Mouse (Mus musculus) layer of hippocampus, adult 9-11 months (tissue): ENCODE results near the gene Akap13.
"Not testable (repeated sequence)": the region's sequence is repeated elsewhere in the genome, so short reads cannot be mapped to it uniquely, and the experiment has no call there.

ENCODE experiments used
- DNase-seq: peaks from one replicate; pipeline ENCODE4 v3.0.0; 2022

Akap13 gene

DNA sequence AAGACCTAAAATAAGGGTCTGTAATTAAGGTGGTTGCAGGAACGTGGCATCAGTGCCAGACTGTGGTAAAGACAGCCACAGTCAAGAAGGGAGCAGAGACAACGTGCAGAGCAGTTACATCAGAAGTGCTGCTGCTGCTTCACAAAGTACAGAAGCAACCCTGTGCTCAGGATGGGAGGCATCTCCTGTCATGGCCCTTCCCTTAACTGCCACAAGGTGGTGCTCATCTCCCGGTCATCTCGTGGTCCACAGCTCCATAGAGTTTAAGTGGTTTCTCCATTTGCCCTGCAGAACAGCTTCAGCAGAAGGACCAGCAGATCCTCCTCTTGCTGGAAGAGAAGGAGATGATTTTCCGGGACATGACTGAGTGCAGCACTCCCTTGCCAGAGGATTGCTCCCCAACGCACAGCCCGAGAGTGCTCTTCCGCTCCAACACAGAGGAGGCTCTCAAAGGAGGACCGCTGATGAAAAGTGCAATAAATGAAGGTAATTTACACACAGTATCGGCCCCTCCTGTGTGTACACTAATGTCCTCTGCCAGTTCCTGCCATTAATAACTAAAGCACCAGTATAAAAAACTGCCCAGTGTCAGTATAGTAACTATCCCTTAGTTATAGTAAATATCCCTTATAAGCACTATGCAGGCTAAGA, 283.9 kb downstream of the Akap13 start:
- DNase-seq: peak; percentile 62

DNA sequence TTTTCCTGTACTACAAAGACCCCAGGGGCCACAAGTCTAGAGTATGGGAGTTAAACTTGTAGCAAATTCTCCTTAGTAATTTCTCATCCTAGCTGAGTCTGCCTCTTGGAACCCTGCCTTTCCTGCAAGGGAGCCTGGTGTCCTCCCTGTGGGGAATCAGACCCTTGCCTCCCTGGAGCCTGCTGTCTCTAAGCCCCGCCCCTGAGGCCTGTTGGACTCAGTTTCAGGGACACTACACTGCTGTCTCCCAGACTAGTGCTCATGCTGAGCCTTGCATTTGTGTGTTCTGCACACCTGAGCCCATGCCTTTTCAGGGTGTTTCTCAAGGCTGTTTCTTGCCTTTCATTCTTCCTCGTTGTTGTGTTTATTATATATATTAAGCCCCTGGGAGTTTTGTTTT, 289.2 kb downstream of the Akap13 start:
- no peak for DNase-seq

- DNase-seq: no peak
These were observed 289.8 kb downstream of the Akap13 start for GRCm38 (mm10) chr7:75744978-75745638.

- DNase-seq: not testable (repeated sequence)
These were observed 290.6 kb downstream of the Akap13 start for GRCm38 (mm10) chr7:75745969-75746368.

DNA sequence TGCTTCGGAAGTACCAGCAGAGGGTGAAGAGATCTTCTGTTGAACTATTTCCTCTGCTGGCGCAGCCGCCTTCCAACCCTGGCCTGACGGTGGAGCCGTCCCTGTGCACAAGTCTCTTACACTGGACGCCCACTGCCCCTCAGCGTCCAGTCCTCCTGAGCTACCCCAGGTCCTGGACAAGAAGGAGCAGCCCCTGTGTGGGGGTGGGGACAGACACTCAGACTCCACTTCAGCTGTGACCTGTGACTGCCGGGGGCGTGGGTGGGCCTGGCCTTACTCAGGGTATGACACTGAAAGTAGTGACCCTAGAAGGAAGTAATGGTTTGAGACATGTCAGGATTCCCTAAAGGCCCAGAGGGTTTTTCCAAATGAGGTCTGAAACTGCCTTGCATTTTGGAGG, 295.2 kb downstream of the Akap13 start:
- DNase-seq: no peak

GRCm38 (mm10) chr7:75751161-75751803, 295.9 kb downstream of the Akap13 start:
- no peak for DNase-seq

DNA sequence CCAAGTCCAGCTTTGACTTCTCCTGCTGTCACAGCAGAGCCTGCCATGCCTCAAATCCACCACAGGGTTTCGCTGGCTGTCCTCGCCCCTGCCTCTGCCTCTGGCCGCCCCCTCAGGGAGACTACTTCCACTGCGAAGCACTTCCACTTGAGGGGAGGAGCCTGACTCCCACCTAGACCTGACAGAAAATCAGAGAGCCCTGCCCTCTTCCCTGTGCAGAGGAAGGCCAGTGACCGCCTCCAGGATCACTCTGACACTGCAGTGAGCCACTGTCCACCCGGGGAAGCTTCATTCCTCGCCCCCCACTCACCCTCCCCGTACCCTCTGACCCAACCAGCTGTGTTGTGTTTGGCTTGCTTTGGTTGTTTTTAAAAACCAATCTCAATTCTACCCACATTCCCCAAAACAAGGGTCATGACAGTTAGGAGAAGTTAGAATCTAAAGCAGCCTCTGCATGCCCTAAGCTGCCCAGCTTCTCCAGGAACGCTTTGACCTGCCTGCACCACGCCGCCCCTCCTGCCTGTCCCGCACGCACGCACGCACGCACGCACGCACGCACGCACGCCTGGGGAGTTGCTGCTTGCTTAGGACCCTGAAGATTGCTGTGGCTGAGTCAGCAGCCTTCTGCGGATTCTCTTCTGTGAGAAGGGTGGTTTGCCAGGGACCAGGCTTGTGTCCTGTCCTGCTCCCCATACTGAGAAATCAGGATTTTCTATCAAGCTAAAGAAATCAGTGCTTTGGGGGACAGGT, 297.3 kb downstream of the Akap13 start:
- no peak for DNase-seq

DNA sequence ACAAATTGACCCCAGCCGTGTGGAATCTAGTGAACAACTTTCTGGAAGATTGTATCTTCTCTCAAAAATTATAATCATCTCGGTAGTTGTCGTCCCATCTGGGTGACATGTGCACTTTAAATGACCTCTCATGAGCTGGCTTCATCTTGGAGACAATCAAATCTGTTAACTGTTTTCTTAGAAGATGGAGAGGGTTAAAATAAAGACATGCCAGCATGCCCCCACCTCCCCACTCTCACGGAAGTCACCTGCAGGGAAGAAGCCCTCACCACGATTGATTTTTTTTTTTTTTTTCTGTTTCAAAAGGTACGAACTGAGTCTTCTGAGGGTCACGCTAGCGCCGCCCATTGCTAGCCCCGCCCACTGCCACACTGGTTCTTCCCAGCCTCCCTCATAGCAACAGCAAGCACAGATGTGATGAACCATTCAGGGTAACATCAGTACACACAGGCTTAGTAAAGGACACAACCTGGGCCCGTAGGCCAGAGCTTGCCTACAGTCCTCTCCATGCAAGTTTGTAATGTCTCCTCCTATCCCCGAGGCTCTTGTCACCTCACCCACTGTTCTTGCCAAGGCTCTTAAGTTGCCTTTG, 298.0 kb downstream of the Akap13 start:
- DNase-seq: no peak

- DNase-seq: no peak
These were observed 299.5 kb downstream of the Akap13 start for GRCm38 (mm10) chr7:75754587-75755499.

DNA sequence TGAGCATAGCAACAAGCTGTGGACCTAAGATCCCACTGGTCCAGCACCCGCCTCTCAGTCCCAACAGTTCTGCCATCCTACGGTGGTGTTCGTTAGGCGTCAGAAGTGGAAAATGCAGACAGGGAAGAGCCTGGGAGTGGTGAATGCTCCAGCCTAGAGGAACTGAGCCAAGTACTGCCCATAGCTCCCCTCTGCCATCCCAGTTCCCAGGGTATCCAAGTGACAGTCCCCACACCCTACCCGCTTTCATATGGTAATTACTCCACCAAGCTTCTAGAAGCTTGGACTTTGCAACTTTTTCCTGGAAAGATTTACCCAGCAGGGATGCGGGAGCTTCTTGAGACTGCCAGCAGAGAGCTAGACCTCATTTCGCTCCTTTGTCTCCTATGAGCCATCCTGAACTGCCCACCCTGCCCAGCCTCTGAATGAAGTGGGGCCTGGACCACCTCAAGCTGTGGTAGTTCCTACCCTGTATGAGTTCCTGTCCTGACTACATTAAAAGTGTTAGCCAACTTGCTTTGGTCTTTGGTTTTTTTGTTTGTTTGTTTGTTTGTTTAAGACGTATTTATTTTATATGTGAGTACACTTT, 300.6 kb downstream of the Akap13 start:
- DNase-seq: no peak

GRCm38 (mm10) chr7:75759992-75760514, 304.7 kb downstream of the Akap13 start:
- no peak for DNase-seq

DNA sequence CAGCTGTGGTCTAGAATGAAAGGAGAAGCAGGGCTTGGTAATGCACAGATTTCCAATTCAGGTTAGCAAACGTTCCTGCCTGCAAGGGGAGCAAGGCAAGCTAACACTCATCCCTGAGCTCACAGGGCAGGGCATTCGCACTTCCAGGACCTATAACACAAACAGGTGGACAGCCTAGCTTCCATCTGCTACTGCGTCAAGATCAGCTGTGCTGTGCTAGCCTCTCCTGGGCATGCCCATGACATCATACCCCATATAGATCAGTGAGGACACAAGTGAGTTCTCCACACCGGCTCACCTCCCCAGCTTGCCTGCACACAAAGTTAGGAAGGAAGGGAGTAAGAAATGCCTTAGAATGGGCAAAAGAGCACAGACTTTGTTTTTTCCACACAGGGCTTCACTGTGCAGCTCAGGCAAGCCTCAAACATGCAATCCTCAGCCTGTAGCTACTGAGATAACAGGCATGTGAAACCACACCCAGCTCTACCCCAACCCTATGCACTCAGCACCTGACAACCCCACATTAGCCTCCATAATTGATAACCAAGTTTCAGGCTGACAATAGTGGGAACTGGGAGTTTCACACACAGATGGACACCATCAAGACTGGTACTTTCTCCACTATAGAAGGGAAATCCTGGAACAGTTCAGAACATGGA, 305.5 kb downstream of the Akap13 start:
- DNase-seq: not testable (repeated sequence)

GRCm38 (mm10) chr7:75762225-75762624, 306.9 kb downstream of the Akap13 start:
- DNase-seq: not testable (repeated sequence)

- not testable (repeated sequence) for DNase-seq
These were observed 311.9 kb downstream of the Akap13 start for GRCm38 (mm10) chr7:75767080-75767769.

DNA sequence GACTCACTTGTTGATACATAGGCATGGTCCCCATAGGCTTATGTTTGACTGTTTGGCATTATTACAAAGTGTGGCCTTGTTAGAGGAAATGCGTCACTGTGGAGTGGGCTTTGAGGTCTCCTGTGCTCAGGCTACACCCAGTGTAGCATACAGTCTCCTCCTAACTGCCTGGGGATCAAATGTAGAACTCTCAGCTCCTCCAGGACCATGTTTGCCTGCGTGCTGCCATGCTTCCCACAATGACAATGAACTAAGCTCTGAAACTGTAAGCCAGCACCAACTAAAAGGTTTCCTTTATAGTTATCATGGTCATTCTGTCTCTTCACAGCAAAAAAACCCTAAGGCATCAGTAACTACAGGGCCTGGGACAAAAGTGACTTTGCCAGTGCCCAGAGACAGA, 312.8 kb downstream of the Akap13 start:
- DNase-seq: no peak

DNA sequence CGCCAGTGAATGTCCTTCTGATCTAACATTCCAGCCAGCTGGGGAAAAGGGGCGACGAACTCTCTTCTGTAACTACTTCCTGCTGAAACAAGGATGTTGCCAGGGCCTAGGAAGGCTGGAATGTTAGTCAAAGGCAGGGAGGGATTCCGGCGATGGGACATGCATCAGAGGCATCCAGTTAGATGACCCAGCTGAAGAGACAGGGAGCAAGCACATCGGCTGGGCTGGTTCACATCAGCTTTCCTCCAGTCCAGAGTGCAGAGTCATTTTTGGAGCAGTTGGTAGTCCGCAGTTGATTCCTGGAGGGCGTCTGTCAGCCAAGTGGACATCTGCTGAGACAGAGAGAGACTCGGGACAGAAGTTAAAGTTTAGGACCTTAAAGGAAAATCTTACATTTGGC, 314.6 kb downstream of the Akap13 start:
- no peak for DNase-seq

GRCm38 (mm10) chr7:75774095-75775078, 319.1 kb downstream of the Akap13 start:
- DNase-seq: not testable (repeated sequence)

DNA sequence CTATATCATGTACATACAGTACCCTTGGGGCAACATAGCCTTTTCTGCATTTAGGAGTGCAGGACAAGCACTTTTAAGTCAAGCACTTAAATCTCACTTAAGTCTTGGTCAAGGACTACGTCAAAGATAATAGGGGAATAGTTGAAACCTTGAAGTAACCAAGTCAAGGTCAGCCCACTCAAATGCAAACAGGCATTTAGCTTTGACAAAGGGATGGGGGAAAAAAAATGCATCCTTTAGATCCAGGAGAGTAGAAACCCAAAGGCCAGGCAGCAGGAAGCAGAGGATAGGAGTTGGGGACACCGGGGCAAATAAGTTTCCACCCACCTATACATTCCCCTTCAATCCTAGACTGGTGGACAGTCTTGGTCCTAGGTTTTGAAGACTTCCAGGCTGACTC, 322.7 kb downstream of the Akap13 start:
- no peak for DNase-seq

- DNase-seq: no peak
These were observed 325.5 kb downstream of the Akap13 start for GRCm38 (mm10) chr7:75780812-75781211.
